Mouse (Mus musculus): Measurements from ENCODE around the gene Tmem183a.

Gene Tmem183a

GRCm38 (mm10) chr1:134361857-134362212 is at the start of gene Tmem183a:
Tmem183a (minus strand) TSS chr1:134361979.
- DNase-seq (ENCODE audit: low spot score in 2 of 2) = peak; percentile 93 to 94

GRCm38 (mm10) chr1:134408080-134408479 is 46.3 kb upstream of the Tmem183a start:
- DNase-seq (ENCODE audit: low spot score in 2 of 2) = no peak

GRCm38 (mm10) chr1:134406414-134406771 is 44.6 kb upstream of the Tmem183a start:
- DNase-seq (ENCODE audit: low spot score in 2 of 2) = no peak

GRCm38 (mm10) chr1:134405509-134406413 is 44.0 kb upstream of the Tmem183a start, which contains the start of gene Cyb5r1:
Cyb5r1 (plus strand) TSS chr1:134405559.
- DNase-seq (ENCODE audit: low spot score in 2 of 2) = peak; percentile 60 to 81

- DNase-seq (ENCODE audit: low spot score in 2 of 2) = no peak
Observed at GRCm38 (mm10) chr1:134399735-134400134, 38.0 kb upstream of the Tmem183a start.

- DNase-seq (ENCODE audit: low spot score in 2 of 2) = no peak
Observed at GRCm38 (mm10) chr1:134398210-134398609, 36.4 kb upstream of the Tmem183a start.

- DNase-seq (ENCODE audit: low spot score in 2 of 2) = no peak
Observed at GRCm38 (mm10) chr1:134393827-134394226, 32.0 kb upstream of the Tmem183a start.

- DNase-seq (ENCODE audit: low spot score in 2 of 2) = no peak
Observed at GRCm38 (mm10) chr1:134385666-134386065, 23.9 kb upstream of the Tmem183a start, which contains the start of gene 4933406M09Rik. 4933406M09Rik (plus strand) TSS chr1:134385940.

GRCm38 (mm10) chr1:134385176-134385575 is 23.4 kb upstream of the Tmem183a start:
- DNase-seq (ENCODE audit: low spot score in 2 of 2) = no peak

- DNase-seq (ENCODE audit: low spot score in 2 of 2) = no peak
Observed at GRCm38 (mm10) chr1:134384581-134384980, 22.8 kb upstream of the Tmem183a start.

- DNase-seq (ENCODE audit: low spot score in 2 of 2) = no peak
Observed at GRCm38 (mm10) chr1:134381795-134382625, 20.2 kb upstream of the Tmem183a start.

- DNase-seq (ENCODE audit: low spot score in 2 of 2) = no peak
Observed at GRCm38 (mm10) chr1:134381051-134381450, 19.3 kb upstream of the Tmem183a start.

GRCm38 (mm10) chr1:134374124-134374523 is 12.3 kb upstream of the Tmem183a start:
- no peak for DNase-seq (ENCODE audit: low spot score in 2 of 2)

- DNase-seq (ENCODE audit: low spot score in 2 of 2) = peak; percentile 40 to 79
Observed at GRCm38 (mm10) chr1:134368777-134369337, 7.1 kb upstream of the Tmem183a start.

- DNase-seq (ENCODE audit: low spot score in 2 of 2) = peak in 1 of 2 experiments; percentile 31
Observed at GRCm38 (mm10) chr1:134365491-134365890, 3.7 kb upstream of the Tmem183a start.

- DNase-seq (ENCODE audit: low spot score in 2 of 2) = no peak
Observed at GRCm38 (mm10) chr1:134363194-134363593, 1.4 kb upstream of the Tmem183a start.

- DNase-seq (ENCODE audit: low spot score in 2 of 2) = no peak
Observed at GRCm38 (mm10) chr1:134361195-134361856, 453 bp downstream of the Tmem183a start.

- DNase-seq (ENCODE audit: low spot score in 2 of 2) = no peak
Observed at GRCm38 (mm10) chr1:134360656-134361055, 1.1 kb downstream of the Tmem183a start.

- DNase-seq (ENCODE audit: low spot score in 2 of 2) = no peak
Observed at GRCm38 (mm10) chr1:134357461-134357860, 4.3 kb downstream of the Tmem183a start.

- DNase-seq (ENCODE audit: low spot score in 2 of 2) = no peak
Observed at GRCm38 (mm10) chr1:134353326-134353725, 8.5 kb downstream of the Tmem183a start.

GRCm38 (mm10) chr1:134347791-134348190 is 14.0 kb downstream of the Tmem183a start:
- no peak for DNase-seq (ENCODE audit: low spot score in 2 of 2)

- no peak for DNase-seq (ENCODE audit: low spot score in 2 of 2)
Observed at GRCm38 (mm10) chr1:134345075-134345474, 16.7 kb downstream of the Tmem183a start.

All from urinary bladder, adult 18-20 months (tissue).